Mouse (Mus musculus): Measurements from ENCODE around the gene Mpp6. TPM values are rescaled to one million over a fixed set of nuclear protein-coding genes. Genes with fewer than 3 reads are reported as not detected.

Gene Mpp6
- polyA plus RNA-seq, 1 experiment from 2014 or later, result 76.1 TPM

DNA sequence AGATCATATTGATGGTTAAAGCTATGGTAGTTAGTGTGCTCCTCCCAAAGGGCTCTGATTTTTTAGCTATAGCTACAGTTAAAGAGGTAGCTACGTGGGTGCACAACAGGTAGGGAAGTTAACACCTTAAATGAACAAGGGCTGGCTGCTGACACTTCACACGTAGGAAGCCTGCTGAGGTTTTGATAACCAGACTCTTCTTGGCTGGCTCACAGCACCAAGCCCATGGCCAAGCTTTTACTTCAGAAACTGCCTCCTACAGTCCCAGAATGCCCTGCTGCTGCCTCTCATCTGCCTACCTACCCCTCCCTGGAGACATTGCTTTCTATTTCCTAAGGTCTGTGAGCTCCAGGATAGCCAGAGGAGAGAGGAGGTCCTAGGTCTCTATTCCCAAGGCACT is 127.9 kb downstream of the Mpp6 start:
- Histone ChIP-seq H3K27me3 (no peaks in the 10 kb centered on the region), H3K9ac (replicated peaks) (no peak overlapping the region), H3K4me1 (no peaks in the 10 kb centered on the region), H3K9me3 (no peaks in the 10 kb centered on the region), H3K4me2 (replicated peaks) (no peak overlapping the region), H3K4me3 (no peak overlapping the region), H3K27ac (replicated peaks) (no peak overlapping the region), H3K36me3 (no peaks in the 10 kb centered on the region)
- WGBS, result 82% methylated on average over 2 of the region's 2 CpGs
- ATAC-seq (ENCODE audit: low FRiP score, low read depth), result no peak

DNA sequence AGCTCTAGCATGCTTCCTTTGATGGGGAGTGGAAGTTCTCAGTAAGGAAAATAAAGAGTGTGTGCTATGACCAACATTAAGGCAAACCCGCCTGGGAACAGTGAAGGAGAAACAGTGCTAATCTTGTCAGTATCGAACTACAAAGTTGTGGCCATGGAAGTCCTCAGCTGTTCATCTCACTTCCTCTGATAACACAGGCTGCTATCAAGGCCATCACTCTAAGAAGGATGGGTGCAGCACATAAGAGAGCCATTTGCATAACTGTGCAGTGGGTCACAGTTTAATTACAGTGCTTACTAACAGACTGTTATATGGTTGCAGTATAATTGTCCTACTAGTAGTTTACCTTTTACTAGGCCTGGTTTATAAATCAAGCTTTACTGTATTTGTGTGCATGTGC is 129.9 kb downstream of the Mpp6 start:
- WGBS, result 93% methylated on average over 2 of the region's 2 CpGs

DNA sequence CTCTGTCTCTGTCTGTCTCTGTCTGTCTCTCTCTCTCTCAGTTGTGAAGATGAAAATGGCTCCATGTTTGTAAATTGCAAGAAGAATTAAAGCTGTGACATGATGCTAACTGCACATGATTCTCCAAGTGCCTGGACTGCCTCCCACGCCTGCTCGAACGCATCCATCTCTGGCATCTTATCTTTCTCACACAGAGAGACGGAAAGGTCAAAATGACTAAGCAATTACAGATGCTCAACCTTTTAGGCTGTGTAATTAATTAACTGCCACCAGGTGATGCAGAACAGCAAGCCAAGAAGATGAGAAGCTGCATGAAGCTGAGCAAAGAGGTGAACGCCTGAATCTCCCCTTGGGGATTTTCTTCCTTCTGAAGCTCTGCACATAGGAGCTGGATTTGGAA is 130.4 kb downstream of the Mpp6 start:
- H3K36me3 ChIP-seq, result no peaks in the 10 kb centered on the region
- no peak overlapping the region for H3K4me2 ChIP-seq (replicated peaks)
- no peak overlapping the region for H3K4me3 ChIP-seq
- no peak overlapping the region for H3K9ac ChIP-seq (replicated peaks)
- ATAC-seq (ENCODE audit: low FRiP score, low read depth), result no peak
- H3K27me3 ChIP-seq, result no peaks in the 10 kb centered on the region
- no peaks in the 10 kb centered on the region for H3K4me1 ChIP-seq
- H3K9me3 ChIP-seq, result no peaks in the 10 kb centered on the region
- no peak overlapping the region for H3K27ac ChIP-seq (replicated peaks)
- 73% methylated on average over 5 of the region's 5 CpGs for WGBS

More for the DNA sequence above, 129.9 kb downstream of the Mpp6 start:
- no peaks in the 10 kb centered on the region for H3K4me1 ChIP-seq
- no peak overlapping the region for H3K4me2 ChIP-seq (replicated peaks)
- no peaks in the 10 kb centered on the region for H3K9me3 ChIP-seq
- H3K27me3 ChIP-seq, result no peaks in the 10 kb centered on the region
- H3K9ac ChIP-seq (replicated peaks), result no peak overlapping the region
- H3K4me3 ChIP-seq, result no peak overlapping the region
- H3K36me3 ChIP-seq, result no peaks in the 10 kb centered on the region
- ATAC-seq (ENCODE audit: low FRiP score, low read depth), result no peak
- no peak overlapping the region for H3K27ac ChIP-seq (replicated peaks)

DNA sequence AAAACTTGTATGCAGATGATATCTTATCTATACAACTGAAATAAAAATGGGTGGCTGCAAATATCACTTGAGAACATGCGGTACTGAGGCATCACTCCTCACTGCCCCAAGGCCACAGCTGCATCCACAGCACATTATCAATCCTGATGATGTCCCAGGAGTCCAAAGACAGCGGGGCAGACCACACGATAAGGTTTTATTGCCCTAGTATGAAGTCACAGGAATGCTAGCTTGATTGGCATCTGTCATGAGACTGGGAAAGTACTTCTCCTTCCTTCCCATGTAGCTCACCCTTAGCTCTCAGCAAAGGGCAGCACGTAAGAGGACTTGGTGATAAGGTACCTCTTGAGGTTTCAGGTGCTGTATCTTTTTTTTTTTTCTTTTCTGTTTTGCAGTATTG is 134.1 kb downstream of the Mpp6 start:
- Histone ChIP-seq H3K27ac (replicated peaks) (no peak overlapping the region), H3K4me3 (no peak overlapping the region), H3K27me3 (no peaks in the 10 kb centered on the region), H3K36me3 (no peaks in the 10 kb centered on the region), H3K9me3 (no peaks in the 10 kb centered on the region), H3K4me2 (replicated peaks) (no peak overlapping the region), H3K4me1 (no peaks in the 10 kb centered on the region), H3K9ac (replicated peaks) (no peak overlapping the region)
- 80% methylated on average over 4 of the region's 4 CpGs for WGBS
- ATAC-seq (ENCODE audit: low FRiP score, low read depth), result no peak

DNA sequence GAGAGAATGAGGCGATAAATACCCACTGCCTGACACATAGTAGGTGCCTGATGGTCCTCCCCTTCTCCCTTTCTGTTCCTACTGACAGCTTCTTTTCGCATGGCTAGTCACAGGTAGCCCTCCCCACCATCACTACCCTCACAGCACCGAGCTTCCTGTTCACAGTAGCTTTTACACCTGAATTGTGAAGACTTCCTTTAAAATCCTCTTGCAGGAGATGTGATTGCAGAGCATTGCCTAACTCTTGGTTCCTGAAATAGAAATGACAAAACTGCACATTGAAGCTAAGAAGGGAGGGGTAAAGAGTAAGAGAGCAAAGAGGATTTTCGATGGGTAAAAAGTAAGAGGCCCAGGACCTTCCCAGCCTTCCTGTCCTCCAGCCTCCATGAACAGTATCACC is 134.9 kb downstream of the Mpp6 start:
- Histone ChIP-seq H3K4me1 (no peaks in the 10 kb centered on the region), H3K4me2 (replicated peaks) (no peak overlapping the region), H3K36me3 (no peaks in the 10 kb centered on the region), H3K9ac (replicated peaks) (no peak overlapping the region), H3K27me3 (no peaks in the 10 kb centered on the region), H3K4me3 (no peak overlapping the region), H3K27ac (replicated peaks) (no peak overlapping the region), H3K9me3 (no peaks in the 10 kb centered on the region)
- no peak for ATAC-seq (ENCODE audit: low FRiP score, low read depth)
- WGBS, result 81% methylated on average over 4 of the region's 4 CpGs

DNA sequence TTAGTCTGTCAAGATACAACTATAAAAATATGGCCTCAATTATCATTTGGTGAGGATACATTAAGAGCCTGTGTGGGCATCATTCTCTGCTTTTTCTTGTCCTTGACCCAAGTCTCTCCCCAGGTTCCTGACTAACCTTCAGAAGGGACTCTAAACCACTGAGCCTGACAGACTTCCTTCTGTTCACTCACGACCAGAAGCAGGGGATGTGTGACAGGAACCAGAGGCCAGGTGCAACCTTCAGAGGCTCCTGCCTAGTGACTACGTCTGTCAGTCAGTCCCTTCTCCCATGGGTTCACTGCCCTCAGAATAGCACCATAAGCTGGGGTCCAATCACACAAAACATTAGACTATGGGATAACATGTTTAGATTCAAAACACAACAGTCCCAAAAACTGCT is 137.3 kb downstream of the Mpp6 start:
- no peaks in the 10 kb centered on the region for H3K4me1 ChIP-seq
- no peaks in the 10 kb centered on the region for H3K36me3 ChIP-seq
- no peak overlapping the region for H3K4me2 ChIP-seq (replicated peaks)
- no peak overlapping the region for H3K9ac ChIP-seq (replicated peaks)
- 74% methylated on average over 2 of the region's 2 CpGs for WGBS
- no peaks in the 10 kb centered on the region for H3K9me3 ChIP-seq
- no peak for ATAC-seq (ENCODE audit: low FRiP score, low read depth)
- no peaks in the 10 kb centered on the region for H3K27me3 ChIP-seq
- H3K27ac ChIP-seq (replicated peaks), result no peak overlapping the region
- no peak overlapping the region for H3K4me3 ChIP-seq

DNA sequence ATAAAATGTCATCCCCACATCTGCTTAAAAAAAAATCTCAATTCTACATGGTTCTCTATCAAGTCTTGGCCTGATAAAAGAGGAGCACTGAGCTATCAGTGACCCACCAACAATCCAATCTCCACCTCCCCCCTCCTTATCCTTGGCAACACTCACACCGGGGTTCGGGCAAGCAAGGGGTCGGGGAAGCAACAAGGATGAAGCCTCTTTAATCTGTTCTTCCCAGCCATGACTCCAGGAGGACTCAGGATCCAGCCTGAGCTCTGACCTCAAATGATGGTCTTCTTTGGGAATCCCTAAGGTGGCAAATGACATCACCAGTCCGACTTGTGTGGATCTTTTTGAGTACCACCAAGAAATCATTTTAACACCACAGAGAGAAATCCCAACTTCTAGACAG is 137.8 kb downstream of the Mpp6 start:
- 88% methylated on average over 4 of the region's 4 CpGs for WGBS
- Histone ChIP-seq H3K9me3 (no peaks in the 10 kb centered on the region), H3K4me1 (no peaks in the 10 kb centered on the region)

More for the DNA sequence above, 137.8 kb downstream of the Mpp6 start:
- Histone ChIP-seq H3K36me3 (no peaks in the 10 kb centered on the region), H3K27ac (replicated peaks) (no peak overlapping the region), H3K4me3 (no peak overlapping the region), H3K27me3 (no peaks in the 10 kb centered on the region), H3K4me2 (replicated peaks) (no peak overlapping the region), H3K9ac (replicated peaks) (no peak overlapping the region)
- ATAC-seq (ENCODE audit: low FRiP score, low read depth), result no peak

Other genes with a start within 250 kb of the Mpp6 start
- 54.3 and 56.0 TPM in 2 replicates for gene Gsdme, start 153.6 kb downstream of the Mpp6 start, polyA plus RNA-seq (2016; fragmentation: Nextera tagmentation; extraction: Ambion mirVana)